Mouse (Mus musculus) ES-E14 (cell line): ENCODE measurements around the gene Cygb.

Experiments used
- CHD2 ChIP-seq: IDR thresholded peaks from 2 replicates; pipeline ENCODE4 v1.6.1; 2014; ENCODE audit warnings: mild to moderate bottlenecking, low read depth, low read length, inconsistent platforms
- HCFC1 ChIP-seq: IDR thresholded peaks from 2 replicates; pipeline ENCODE4 v1.6.1; 2012; ENCODE audit warnings: low read length, inconsistent platforms, borderline replicate concordance; ENCODE audit not compliant: insufficient read depth
- MAFK ChIP-seq: IDR thresholded peaks from 2 replicates; pipeline ENCODE4 v1.6.1; 2014; ENCODE audit warnings: mild to moderate bottlenecking, low read depth, low read length, inconsistent platforms; ENCODE audit not compliant: insufficient read depth
- ZC3H11A ChIP-seq: IDR thresholded peaks from 2 replicates; pipeline ENCODE4 v1.6.1; 2012; ENCODE audit warnings: low read depth, mild to moderate bottlenecking, inconsistent platforms, low read length, borderline replicate concordance
- ZNF384 ChIP-seq: IDR thresholded peaks from 2 replicates; pipeline ENCODE4 v1.6.1; 2012; ENCODE audit warnings: low read depth, low read length, inconsistent platforms

GRCm38 (mm10) chr11:116644225-116645112, 9.6 kb downstream of the Cygb start:
- TF ChIP-seq ZC3H11A (no peak), CHD2 (no peak), MAFK (no peak), HCFC1 (no peak), ZNF384 (no peak)
